Mouse (Mus musculus) limb, embryonic 10.5 days (tissue): Measurements from ENCODE around the gene Zfp961. TPM values are rescaled to one million over a fixed set of nuclear protein-coding genes. Genes with fewer than 3 reads are reported as not detected.
"Not testable (repeated sequence)": the region's sequence is repeated elsewhere in the genome, so short reads cannot be mapped to it uniquely, and the experiment has no call there.

Experiments used
- DNase-seq: peaks from one replicate; pipeline ENCODE4 v3.0.0-alpha.2; 2017; ENCODE audit warnings: low spot score
- H3K27ac ChIP-seq: fragments of 300-500 bp; sonication (generic); 2 replicates; pipeline ENCODE4 v1.5.1; 2016; ENCODE audit warnings: mild to moderate bottlenecking
- H3K27me3 ChIP-seq: fragments of 300-500 bp; sonication (generic); 2 replicates; pipeline ENCODE4 v1.6.1; 2016; ENCODE audit warnings: low read depth, mild to moderate bottlenecking; ENCODE audit not compliant: poor library complexity, severe bottlenecking
- H3K36me3 ChIP-seq: fragments of 300-500 bp; sonication (generic); 2 replicates; pipeline ENCODE4 v1.6.1; 2016; ENCODE audit warnings: mild to moderate bottlenecking, moderate library complexity
- H3K4me1 ChIP-seq: fragments of 300-500 bp; sonication (generic); 2 replicates; pipeline ENCODE4 v1.6.1; 2016
- H3K4me3 ChIP-seq: fragments of 300-500 bp; sonication (generic); 2 replicates; pipeline ENCODE4 v1.5.1; 2016; ENCODE audit warnings: mild to moderate bottlenecking, moderate library complexity
- H3K9me3 ChIP-seq: fragments of 300-500 bp; sonication (generic); replicated peaks from 2 replicates; pipeline ENCODE4 v1.6.1; 2016; ENCODE audit warnings: mild to moderate bottlenecking
- WGBS: fragments of 180-500 bp; shearing (Covaris S2); methylation state at CpG from one replicate; pipeline ENCODE4 v1.1.7; 2016; 5-methylcytosine and 5-hydroxymethylcytosine counted together
- polyA plus RNA-seq: library from polyadenylated mRNA; unstranded; fragments of >200 nt; fragmentation: Nextera tagmentation; extraction: Ambion mirVana; gene quantifications from 2 replicates; pipeline ENCODE4 v1.2.1, GENCODE M21; 2016

Gene Zfp961
- polyA plus RNA-seq, 1 experiment from 2014 or later = 28.1 TPM

DNA sequence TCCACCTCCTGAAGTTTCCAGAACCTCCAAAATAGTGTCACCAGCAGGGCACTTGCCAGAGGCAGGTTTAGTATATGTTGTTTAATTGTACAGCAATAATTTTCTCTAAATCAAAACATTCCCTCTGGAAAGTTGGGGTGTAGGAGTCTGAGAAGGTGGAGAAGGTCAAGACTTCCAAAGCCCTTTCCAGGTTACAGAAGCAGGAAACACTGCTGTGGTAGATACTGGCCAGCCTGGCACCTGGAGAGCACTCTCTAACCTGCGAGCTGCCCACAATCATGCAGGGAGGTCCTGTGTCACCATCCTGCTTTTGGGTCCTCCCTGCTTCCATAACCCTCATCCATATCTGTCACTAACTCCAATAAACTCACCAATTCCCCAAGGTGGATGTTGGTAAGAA is 55.9 kb downstream of the Zfp961 start:
- no peaks in the 10 kb centered on the region for H3K27me3 ChIP-seq
- DNase-seq = no peak
- H3K4me1 ChIP-seq = no peaks in the 10 kb centered on the region
- H3K9me3 ChIP-seq = no peaks in the 10 kb centered on the region
- no peak overlapping the region for H3K27ac ChIP-seq
- H3K4me3 ChIP-seq = no peak overlapping the region
- WGBS = 85% methylated on average over 1 of the region's 1 CpGs
- H3K36me3 ChIP-seq = no peaks in the 10 kb centered on the region

DNA sequence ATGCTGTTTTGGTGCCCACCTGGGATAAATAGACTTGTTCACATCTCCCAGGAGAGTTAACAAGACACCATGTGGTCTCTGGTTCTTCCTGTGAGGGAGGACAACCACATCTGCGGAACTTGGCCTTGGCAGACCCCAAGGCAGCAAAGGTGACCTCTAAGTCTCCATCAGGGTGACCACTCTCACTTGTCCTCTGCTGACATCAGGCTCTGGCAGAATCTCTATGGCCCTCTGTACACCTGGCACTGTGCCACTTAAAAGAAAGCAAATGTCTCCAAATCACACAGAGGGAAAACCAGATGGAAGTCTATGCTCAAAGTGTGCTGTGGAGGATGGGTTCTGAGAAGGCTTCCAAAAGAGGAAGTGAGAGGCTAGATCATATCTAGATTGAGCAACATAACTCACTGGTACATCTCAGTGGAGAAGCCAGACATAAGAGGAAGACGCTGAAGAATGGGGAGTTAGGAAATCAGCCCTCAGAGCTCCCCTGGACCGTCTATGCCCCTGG is 57.4 kb downstream of the Zfp961 start:
- Histone ChIP-seq H3K27ac (no peak overlapping the region), H3K4me1 (no peaks in the 10 kb centered on the region), H3K36me3 (no peaks in the 10 kb centered on the region), H3K4me3 (no peak overlapping the region), H3K27me3 (no peaks in the 10 kb centered on the region), H3K9me3 (no peaks in the 10 kb centered on the region)
- no peak for DNase-seq
- 72% methylated on average over 3 of the region's 3 CpGs for WGBS

DNA sequence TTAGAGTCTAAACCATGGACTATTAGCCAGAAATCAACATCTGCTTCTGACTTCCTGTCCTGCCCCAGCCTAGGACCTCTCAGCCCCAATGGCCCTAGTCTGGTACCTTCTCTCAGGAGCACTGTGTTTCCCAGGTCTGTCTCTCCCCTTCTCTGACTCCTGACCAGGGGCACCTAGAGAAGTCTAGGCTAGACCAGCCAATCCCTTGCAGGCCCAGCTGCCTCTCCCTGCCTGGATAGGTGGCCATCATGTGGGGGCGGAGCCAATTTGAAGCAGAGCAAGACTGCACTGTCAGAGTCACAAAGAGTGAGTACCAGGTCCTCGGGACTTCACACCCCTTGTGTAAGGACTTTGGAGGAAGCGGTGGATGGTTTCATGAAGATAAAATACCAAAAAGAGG is 58.6 kb downstream of the Zfp961 start, which contains the start of gene Cyp4f18:
Gene Cyp4f18, minus strand, starts transcription at position 154 of the 400 bp plus-strand sequence.
- no peaks in the 10 kb centered on the region for H3K27me3 ChIP-seq
- no peaks in the 10 kb centered on the region for H3K9me3 ChIP-seq
- no peaks in the 10 kb centered on the region for H3K36me3 ChIP-seq
- no peaks in the 10 kb centered on the region for H3K4me1 ChIP-seq
- no peak within 1 kb of the TSS for H3K4me3 ChIP-seq
- WGBS = 68% methylated on average over 3 of the region's 3 CpGs
- DNase-seq = no peak
- H3K27ac ChIP-seq = no peak within 1 kb of the TSS

DNA sequence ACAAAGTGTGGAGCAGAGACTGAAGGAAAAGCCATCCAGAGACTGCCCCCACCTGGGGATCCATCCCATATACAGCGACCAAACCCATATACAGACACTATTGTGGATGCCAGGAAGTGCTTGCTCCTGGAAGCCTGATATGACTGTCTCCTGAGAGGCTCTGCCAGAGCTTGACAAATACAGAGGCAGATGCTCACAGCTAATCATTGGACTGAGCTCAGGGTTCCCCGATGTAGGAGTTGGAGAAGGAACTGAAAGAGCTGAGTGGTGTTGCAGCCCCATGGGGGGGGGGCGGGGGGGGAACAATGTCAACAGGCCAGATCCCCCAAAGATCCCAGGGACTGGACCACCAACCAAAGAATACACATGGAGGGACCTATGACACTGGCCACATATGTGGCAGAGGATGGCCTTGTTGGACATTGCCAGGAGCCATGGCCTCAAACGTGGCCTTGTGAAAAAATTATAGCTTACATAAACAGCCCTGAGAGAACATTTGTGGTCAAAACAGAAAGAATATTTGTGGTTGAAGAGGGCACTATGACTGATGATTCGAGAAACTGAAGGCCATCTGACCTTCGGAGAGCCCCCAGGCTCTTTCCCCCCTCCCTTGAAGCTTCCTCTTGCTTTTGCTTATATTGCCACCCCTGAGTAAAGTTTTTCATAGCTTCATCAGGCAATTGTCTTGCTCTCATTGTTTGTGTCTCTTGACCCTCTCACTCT is 62.8 kb downstream of the Zfp961 start:
- not testable (repeated sequence) for H3K36me3 ChIP-seq, H3K27me3 ChIP-seq, H3K4me1 ChIP-seq, H3K9me3 ChIP-seq, H3K27ac ChIP-seq, H3K4me3 ChIP-seq
- 83% methylated on average over 6 of the region's 6 CpGs for WGBS
- peak; percentile 11 for DNase-seq

DNA sequence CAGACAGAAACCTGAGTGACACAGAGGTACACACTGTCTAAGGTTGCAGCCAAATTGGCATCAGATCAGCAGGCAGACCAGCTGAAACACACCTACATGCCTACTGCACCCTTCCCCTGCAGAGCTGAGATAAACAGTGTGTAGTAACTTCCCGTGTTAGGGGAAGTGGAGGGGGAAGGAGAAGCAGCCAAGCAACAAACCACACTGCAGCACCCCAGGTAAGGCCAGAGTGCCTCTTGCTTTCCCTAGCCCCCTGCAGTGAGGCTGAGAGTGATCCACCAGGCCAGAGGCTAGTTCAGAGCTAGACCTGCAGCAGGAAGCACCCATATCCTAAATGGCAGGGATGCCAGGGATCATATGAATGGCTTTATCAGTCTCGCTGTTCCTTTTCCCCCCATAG is 66.5 kb downstream of the Zfp961 start:
- not testable (repeated sequence) for DNase-seq, H3K36me3 ChIP-seq, H3K9me3 ChIP-seq, H3K4me1 ChIP-seq, H3K4me3 ChIP-seq, H3K27me3 ChIP-seq, H3K27ac ChIP-seq
- 82% methylated on average over 2 of the region's 2 CpGs for WGBS

DNA sequence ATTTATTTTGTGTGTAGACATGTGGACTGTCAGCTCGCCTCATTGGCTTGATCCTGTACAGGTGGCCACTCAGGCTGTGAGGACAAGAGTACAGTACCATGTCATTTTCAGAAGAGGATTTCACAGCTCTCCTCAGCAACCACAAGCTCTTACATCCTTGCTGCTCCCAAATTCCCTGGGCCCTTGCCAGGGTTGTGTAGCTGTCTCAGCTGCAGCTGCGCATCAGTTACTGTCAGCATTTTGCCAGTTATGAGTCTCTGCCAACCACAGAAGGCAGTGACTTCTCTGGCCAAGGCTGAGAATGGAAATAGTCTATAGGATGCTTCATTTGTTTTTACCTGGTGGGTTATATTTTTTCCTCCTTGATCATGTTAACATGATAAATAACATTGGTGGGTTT is 67.3 kb downstream of the Zfp961 start:
- H3K4me1 ChIP-seq = no peaks in the 10 kb centered on the region
- DNase-seq = peak; percentile 12
- no peaks in the 10 kb centered on the region for H3K36me3 ChIP-seq
- H3K4me3 ChIP-seq = no peak overlapping the region
- no peaks in the 10 kb centered on the region for H3K27me3 ChIP-seq
- no peaks in the 10 kb centered on the region for H3K9me3 ChIP-seq
- H3K27ac ChIP-seq = no peak overlapping the region
- 86% methylated on average over 2 of the region's 2 CpGs for WGBS

DNA sequence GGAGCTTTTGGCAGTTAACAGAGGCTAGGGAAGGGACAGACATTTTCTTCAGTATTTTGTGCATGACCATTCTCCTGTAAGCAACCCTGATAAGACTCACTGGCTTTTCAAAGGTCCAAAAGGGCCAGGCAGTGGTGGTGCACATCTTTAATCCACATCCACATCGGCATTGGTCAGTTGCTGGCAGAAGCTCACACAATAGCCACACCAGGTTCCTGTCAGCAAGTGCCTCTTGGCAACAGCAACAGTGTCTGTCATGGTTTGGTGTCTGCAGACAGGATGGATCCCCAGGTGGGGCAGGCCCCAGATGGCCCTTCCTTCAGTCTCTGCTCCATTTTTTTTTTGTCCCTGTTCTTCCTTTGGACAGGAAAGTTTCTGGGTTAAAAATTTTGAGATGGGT is 68.2 kb downstream of the Zfp961 start:
- H3K4me3 ChIP-seq, H3K27ac ChIP-seq, H3K9me3 ChIP-seq, H3K27me3 ChIP-seq, H3K36me3 ChIP-seq, H3K4me1 ChIP-seq: not testable (repeated sequence)
- WGBS = 89% methylated on average over 1 of the region's 1 CpGs
- DNase-seq = peak; percentile 14

DNA sequence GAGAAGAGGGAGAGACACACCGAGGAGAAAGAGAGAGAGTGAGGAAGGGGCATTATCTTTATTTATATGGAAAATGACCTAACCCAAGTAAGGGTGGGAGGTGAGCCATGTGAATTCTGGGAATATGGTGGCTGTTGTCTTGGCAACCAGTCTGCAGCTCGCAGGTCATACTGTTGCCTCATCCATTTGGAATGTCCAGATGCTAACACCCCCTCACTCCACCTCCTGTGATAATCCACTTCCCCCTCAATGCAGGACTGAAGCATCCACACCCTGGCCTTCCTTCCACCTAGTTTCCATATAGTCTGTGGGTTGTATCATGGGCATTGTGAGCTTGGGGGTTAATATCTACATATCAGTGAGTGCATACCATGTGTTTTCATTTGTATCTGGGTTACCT is 69.0 kb downstream of the Zfp961 start:
- Histone ChIP-seq H3K27ac (no peak overlapping the region), H3K27me3 (no peaks in the 10 kb centered on the region), H3K9me3 (no peaks in the 10 kb centered on the region), H3K36me3 (no peaks in the 10 kb centered on the region), H3K4me1 (no peaks in the 10 kb centered on the region), H3K4me3 (no peak overlapping the region)
- 68% methylated on average over 2 of the region's 2 CpGs for WGBS
- peak; percentile 18 for DNase-seq

DNA sequence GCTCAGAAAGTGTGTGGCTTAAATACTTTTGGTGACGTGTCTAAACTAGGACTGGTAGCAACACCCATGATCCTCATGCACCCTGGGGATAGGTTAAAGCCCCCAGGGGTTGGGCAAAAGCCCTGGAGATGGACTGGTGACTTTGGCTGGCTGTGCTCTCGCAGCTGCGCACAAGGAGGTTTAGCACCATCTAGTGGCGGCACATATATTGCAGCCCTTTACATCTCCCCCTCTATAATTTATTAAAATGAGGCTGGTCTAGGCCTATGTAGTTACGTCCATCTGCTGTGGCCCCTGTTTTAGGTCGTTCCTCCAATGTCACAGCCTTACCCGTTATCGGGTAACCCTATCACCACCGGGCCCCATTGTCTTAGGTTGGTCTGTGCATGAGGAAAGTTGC is 74.0 kb downstream of the Zfp961 start:
- H3K27me3 ChIP-seq, H3K36me3 ChIP-seq, H3K9me3 ChIP-seq, H3K27ac ChIP-seq, H3K4me1 ChIP-seq, H3K4me3 ChIP-seq, DNase-seq: not testable (repeated sequence)
- 19% methylated on average over 5 of the region's 9 CpGs for WGBS

DNA sequence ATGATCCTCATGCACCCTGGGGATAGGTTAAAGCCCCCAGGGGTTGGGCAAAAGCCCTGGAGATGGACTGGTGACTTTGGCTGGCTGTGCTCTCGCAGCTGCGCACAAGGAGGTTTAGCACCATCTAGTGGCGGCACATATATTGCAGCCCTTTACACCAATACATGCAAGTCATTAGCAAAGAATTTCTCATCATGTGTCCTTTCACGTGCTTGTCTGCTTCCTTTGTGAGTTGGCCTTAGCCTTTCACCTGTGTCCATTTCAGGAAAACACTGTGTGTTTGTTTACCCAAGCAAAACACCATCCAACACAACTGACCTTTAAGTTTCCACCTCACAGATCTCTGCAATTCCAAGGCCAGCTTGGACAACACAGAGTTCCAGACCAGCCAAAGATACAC is 82.1 kb downstream of the Zfp961 start:
- H3K27me3 ChIP-seq, H3K27ac ChIP-seq, H3K4me3 ChIP-seq, H3K4me1 ChIP-seq, H3K36me3 ChIP-seq, H3K9me3 ChIP-seq, DNase-seq: not testable (repeated sequence)
- 43% methylated on average over 4 of the region's 4 CpGs for WGBS

DNA sequence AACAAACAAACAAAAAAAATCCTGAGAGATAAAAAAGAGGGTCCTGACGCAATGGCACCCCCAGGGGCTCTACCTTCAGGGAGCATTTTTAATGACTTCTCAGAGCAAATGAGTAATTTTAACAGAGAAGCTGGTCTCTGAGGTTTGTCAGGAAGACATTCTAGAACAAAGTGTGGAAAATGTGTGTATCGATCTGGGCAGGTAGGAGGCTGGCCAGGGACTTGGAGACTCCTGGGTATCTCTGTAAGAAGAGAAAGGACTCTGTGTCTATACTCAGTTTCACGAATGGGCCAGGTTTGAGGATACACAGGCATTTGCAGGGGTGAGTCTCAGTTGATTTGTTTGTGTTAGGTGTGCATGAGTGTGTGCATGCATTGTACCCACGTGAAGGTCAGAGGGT is 90.1 kb downstream of the Zfp961 start, which contains the start of gene Olfr372:
Gene Olfr372, plus strand, starts transcription at position 301 of the 400 bp plus-strand sequence.
- H3K36me3 ChIP-seq, DNase-seq, H3K9me3 ChIP-seq, H3K27ac ChIP-seq, H3K4me3 ChIP-seq, H3K27me3 ChIP-seq, H3K4me1 ChIP-seq: not testable (repeated sequence)
- 80% methylated on average over 4 of the region's 4 CpGs for WGBS

DNA sequence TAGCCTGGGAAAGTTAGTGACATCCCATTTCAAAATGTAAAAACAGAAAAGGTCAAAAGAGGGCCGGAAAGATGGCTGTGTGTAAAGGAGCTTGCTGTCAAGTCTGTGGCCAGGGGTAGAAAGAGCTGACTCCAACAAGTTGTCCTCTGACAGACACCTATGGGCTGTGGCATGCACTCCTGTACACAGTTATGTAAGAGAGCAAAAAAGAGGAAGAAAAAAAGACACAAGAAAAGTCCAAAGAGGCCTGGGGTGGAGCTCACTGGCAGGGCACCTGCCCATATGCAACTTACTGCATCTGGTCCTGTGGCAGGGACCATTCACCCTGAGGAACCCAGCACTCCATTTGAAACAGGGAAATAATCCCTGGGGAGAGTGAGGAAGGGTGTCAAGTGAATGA is 91.7 kb downstream of the Zfp961 start:
- no peak overlapping the region for H3K4me3 ChIP-seq
- no peak for DNase-seq
- H3K4me1 ChIP-seq = no peaks in the 10 kb centered on the region
- no peaks in the 10 kb centered on the region for H3K27me3 ChIP-seq
- no peaks in the 10 kb centered on the region for H3K36me3 ChIP-seq
- no peak overlapping the region for H3K27ac ChIP-seq
- 79% methylated on average over 1 of the region's 1 CpGs for WGBS
- no peaks in the 10 kb centered on the region for H3K9me3 ChIP-seq
